Mouse (Mus musculus): ENCODE results near the gene Cib2.

GRCm38 (mm10) chr9:54559771-54560471 is at the start of gene Cib2:
- TF ChIP-seq CTCF (IDR thresholded peaks at IDR 0.05; ENCODE audit: borderline replicate concordance, insufficient read depth, low read length) (0 out of 2 replicates have a peak, but pooled peaks have one; percentile 21), POLR2A (IDR thresholded peaks at IDR 0.05; ENCODE audit: low read depth, low read length) (peak; percentile 59; the same call in 1 of the 2 replicates)

All from embryonic fibroblast, embryonic 13.5 days (primary cell).